Mouse (Mus musculus) kidney, embryonic 14.5 days (tissue): ENCODE results near the gene Gm11985. TPM values are rescaled to one million over a fixed set of nuclear protein-coding genes. Genes with fewer than 3 reads are reported as not detected.
A peak's percentile ranks its signal among the peaks of the same experiment; 100 is the strongest.

Source experiments
- ATAC-seq: fragments of 200-750 bp; cut with Nextera tagmentation; 2 replicates; pipeline ENCODE4 v1.8.0; 2017; ENCODE audit warnings: moderate number of reproducible peaks, mild to moderate bottlenecking, moderate TSS enrichment, moderate library complexity; ENCODE audit not compliant: low FRiP score, low TSS enrichment
- H3K27ac ChIP-seq: fragments of 300-500 bp; sonication (generic); 2 replicates; pipeline ENCODE4 v1.5.1; 2014; ENCODE audit warnings: low read depth, mild to moderate bottlenecking, low read length, moderate library complexity, mixed read lengths
- H3K27me3 ChIP-seq: fragments of 300-500 bp; sonication (generic); 2 replicates; pipeline ENCODE4 v1.6.1; 2014; ENCODE audit warnings: mild to moderate bottlenecking, low read length; ENCODE audit not compliant: control insufficient read depth, insufficient read depth
- H3K36me3 ChIP-seq: fragments of 300-500 bp; sonication (generic); 2 replicates; pipeline ENCODE4 v1.6.1; 2014; ENCODE audit warnings: low read length, mixed read lengths; ENCODE audit not compliant: control insufficient read depth, insufficient read depth
- H3K4me1 ChIP-seq: fragments of 300-500 bp; sonication (generic); 2 replicates; pipeline ENCODE4 v1.6.1; 2014; ENCODE audit warnings: low read length, mixed read lengths; ENCODE audit not compliant: control insufficient read depth, insufficient read depth
- H3K4me2 ChIP-seq: fragments of 300-500 bp; sonication (generic); replicated peaks from 2 replicates; pipeline ENCODE4 v1.6.1; 2014; ENCODE audit warnings: low read depth, mild to moderate bottlenecking, low read length
- H3K4me3 ChIP-seq: fragments of 300-500 bp; sonication (generic); 2 replicates; pipeline ENCODE4 v1.5.1; 2014; ENCODE audit warnings: mild to moderate bottlenecking, low read length
- H3K9ac ChIP-seq: fragments of 300-500 bp; sonication (generic); 2 replicates; pipeline ENCODE4 v1.6.1; 2014; ENCODE audit warnings: low read depth, mild to moderate bottlenecking, low read length, moderate library complexity
- H3K9me3 ChIP-seq: fragments of 300-500 bp; sonication (generic); 2 replicates; pipeline ENCODE4 v1.6.1; 2016; ENCODE audit warnings: low read length; ENCODE audit not compliant: control insufficient read depth
- WGBS: fragments of 180-500 bp; shearing (Covaris S2); extraction: QIAGEN DNeasy Blood & Tissue Kit; methylation state at CpG from one replicate; pipeline ENCODE4 v1.1.7; 2014; 5-methylcytosine and 5-hydroxymethylcytosine counted together
- polyA plus RNA-seq: library from polyadenylated mRNA; unstranded; fragments of >200 nt; fragmentation: Nextera tagmentation; extraction: Ambion mirVana; gene quantifications from 2 replicates; pipeline ENCODE4 v1.2.1, GENCODE M21; 2014

Gene Gm11985
- polyA plus RNA-seq, 1 experiment from 2014 or later = not detected

DNA sequence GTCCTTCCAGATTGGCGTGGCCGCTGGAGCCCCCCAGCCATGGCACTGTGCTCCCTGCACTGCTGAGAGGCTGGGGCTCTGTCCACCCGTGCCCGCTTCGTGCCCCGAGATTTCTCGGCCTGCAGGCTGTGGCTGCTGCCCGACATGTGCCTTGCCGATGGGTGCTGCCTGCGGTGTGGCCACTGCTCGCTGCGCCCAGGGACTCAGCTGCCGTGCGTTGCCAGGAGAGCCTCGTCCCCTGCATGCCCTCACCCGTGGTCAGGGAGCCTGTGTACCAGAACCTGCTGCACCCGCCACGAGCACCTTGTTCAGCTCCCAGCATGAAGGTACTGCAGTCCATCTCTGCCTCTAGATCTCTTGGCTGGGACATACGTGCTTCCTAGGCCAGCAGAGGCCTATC, 9.6 kb upstream of the Gm11985 start:
- no peaks in the 10 kb centered on the region for H3K9me3 ChIP-seq
- ATAC-seq = 0 out of 2 replicates have a peak, but pooled peaks have one; percentile 17
- H3K27me3 ChIP-seq = no peaks in the 10 kb centered on the region
- no peak overlapping the region for H3K9ac ChIP-seq
- H3K4me3 ChIP-seq = no peak overlapping the region
- no peaks in the 10 kb centered on the region for H3K36me3 ChIP-seq
- WGBS = 83% methylated on average over 19 of the region's 19 CpGs
- H3K27ac ChIP-seq = peak overlapping the region; percentile 47; the same call in 1 of the 2 replicates
- peaks cover 5% of the 10 kb centered on the region; the same call in 1 of the 2 replicates for H3K4me1 ChIP-seq
- no peak overlapping the region for H3K4me2 ChIP-seq

- H3K4me3 ChIP-seq = no peak within 1 kb of the TSS
- no peak within 1 kb of the TSS for H3K9ac ChIP-seq
- H3K27ac ChIP-seq = peak within 1 kb of the TSS; percentile 65; the same call in 1 of the 2 replicates
- 0 out of 2 replicates have a peak within 1 kb of the TSS, but pooled peaks have one; percentile 0 for H3K4me2 ChIP-seq
- no peaks in the 10 kb centered on the region for H3K9me3 ChIP-seq
- 31% methylated on average over 12 of the region's 12 CpGs for WGBS
- no peaks in the 10 kb centered on the region for H3K27me3 ChIP-seq
- ATAC-seq = peak; percentile 90
- no peaks in the 10 kb centered on the region for H3K36me3 ChIP-seq
- H3K4me1 ChIP-seq = peaks cover 5% of the 10 kb centered on the region; the same call in 1 of the 2 replicates
Measured at GRCm38 (mm10) chr11:7197491-7197941, 9.1 kb upstream of the Gm11985 start, which contains the start of gene Igfbp1. TSS of gene Igfbp1 (plus strand) at chr11:7197782.

GRCm38 (mm10) chr11:7195312-7195685, 6.9 kb upstream of the Gm11985 start:
- Histone ChIP-seq H3K4me2 (no peak overlapping the region), H3K9ac (no peak overlapping the region), H3K27me3 (no peaks in the 10 kb centered on the region), H3K9me3 (no peaks in the 10 kb centered on the region), H3K4me3 (no peak overlapping the region), H3K36me3 (no peaks in the 10 kb centered on the region), H3K4me1 (peaks cover 5% of the 10 kb centered on the region; the same call in 1 of the 2 replicates), H3K27ac (no peak overlapping the region)
- ATAC-seq = no peak
- WGBS = 92% methylated on average over 4 of the region's 4 CpGs

- Histone ChIP-seq H3K9me3 (no peaks in the 10 kb centered on the region), H3K4me2 (no peak overlapping the region), H3K27ac (no peak overlapping the region), H3K27me3 (no peaks in the 10 kb centered on the region), H3K9ac (no peak overlapping the region), H3K36me3 (no peaks in the 10 kb centered on the region), H3K4me3 (no peak overlapping the region), H3K4me1 (peaks cover 5% of the 10 kb centered on the region; the same call in 1 of the 2 replicates)
- 95% methylated on average over 10 of the region's 10 CpGs for WGBS
- no peak for ATAC-seq
Measured at GRCm38 (mm10) chr11:7194432-7195311, 6.3 kb upstream of the Gm11985 start.

GRCm38 (mm10) chr11:7193134-7193533, 4.8 kb upstream of the Gm11985 start:
- Histone ChIP-seq H3K36me3 (no peaks in the 10 kb centered on the region), H3K27ac (no peak overlapping the region), H3K4me3 (no peak overlapping the region), H3K4me2 (no peak overlapping the region), H3K27me3 (no peaks in the 10 kb centered on the region), H3K9ac (no peak overlapping the region), H3K9me3 (no peaks in the 10 kb centered on the region), H3K4me1 (peaks cover 5% of the 10 kb centered on the region; the same call in 1 of the 2 replicates)
- 54% methylated on average over 9 of the region's 9 CpGs for WGBS
- ATAC-seq = no peak

- 44% methylated on average over 6 of the region's 6 CpGs for WGBS
- H3K27ac ChIP-seq = no peak overlapping the region
- H3K36me3 ChIP-seq = no peaks in the 10 kb centered on the region
- no peak overlapping the region for H3K9ac ChIP-seq
- H3K27me3 ChIP-seq = no peaks in the 10 kb centered on the region
- peaks cover under 1% of the 10 kb centered on the region; the same call in 1 of the 2 replicates for H3K4me1 ChIP-seq
- no peak overlapping the region for H3K4me2 ChIP-seq
- ATAC-seq = no peak
- H3K9me3 ChIP-seq = no peaks in the 10 kb centered on the region
- H3K4me3 ChIP-seq = no peak overlapping the region
Measured at GRCm38 (mm10) chr11:7192710-7193109, 4.3 kb upstream of the Gm11985 start.

DNA sequence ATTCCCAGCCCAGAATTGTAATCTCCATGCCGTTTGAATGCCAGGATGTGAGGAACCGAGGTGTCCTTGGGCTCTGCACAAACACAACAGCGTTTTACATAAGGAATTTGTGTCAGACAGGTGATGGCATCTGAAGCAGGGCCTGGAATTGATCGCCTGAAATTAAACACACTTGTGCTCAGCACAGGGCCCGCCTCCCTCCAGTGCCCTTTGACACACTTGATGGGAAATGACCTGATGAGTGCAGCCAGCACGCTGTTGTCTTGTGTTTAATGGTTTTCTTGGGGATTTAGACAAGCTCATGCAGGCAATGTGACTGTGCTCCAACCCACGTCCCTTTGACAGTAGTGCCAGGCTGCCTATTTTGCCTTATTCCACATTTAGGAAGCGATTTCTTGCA, 897 bp downstream of the Gm11985 start:
- H3K27me3 ChIP-seq = no peaks in the 10 kb centered on the region
- H3K4me3 ChIP-seq = no peak overlapping the region
- no peak for ATAC-seq
- H3K27ac ChIP-seq = no peak overlapping the region
- H3K4me1 ChIP-seq = no peaks in the 10 kb centered on the region
- WGBS = 62% methylated on average over 8 of the region's 8 CpGs
- no peaks in the 10 kb centered on the region for H3K36me3 ChIP-seq
- no peak overlapping the region for H3K9ac ChIP-seq
- no peak overlapping the region for H3K4me2 ChIP-seq
- H3K9me3 ChIP-seq = no peaks in the 10 kb centered on the region

- H3K27ac ChIP-seq = no peak overlapping the region
- no peaks in the 10 kb centered on the region for H3K36me3 ChIP-seq
- no peak for ATAC-seq
- no peak overlapping the region; the same call in 1 of the 2 replicates for H3K9ac ChIP-seq
- no peaks in the 10 kb centered on the region for H3K9me3 ChIP-seq
- no peaks in the 10 kb centered on the region for H3K4me1 ChIP-seq
- no peaks in the 10 kb centered on the region for H3K27me3 ChIP-seq
- no peak overlapping the region for H3K4me3 ChIP-seq
- no peak overlapping the region for H3K4me2 ChIP-seq
- 76% methylated on average over 1 of the region's 1 CpGs for WGBS
Measured at GRCm38 (mm10) chr11:7184420-7184819, 3.9 kb downstream of the Gm11985 start.

- H3K4me2 ChIP-seq = no peak overlapping the region
- H3K36me3 ChIP-seq = no peaks in the 10 kb centered on the region
- ATAC-seq = no peak
- WGBS = 58% methylated on average over 8 of the region's 8 CpGs
- H3K4me1 ChIP-seq = no peaks in the 10 kb centered on the region
- H3K4me3 ChIP-seq = no peak overlapping the region
- no peaks in the 10 kb centered on the region for H3K9me3 ChIP-seq
- no peaks in the 10 kb centered on the region for H3K27me3 ChIP-seq
- H3K9ac ChIP-seq = no peak overlapping the region
- no peak overlapping the region for H3K27ac ChIP-seq
Measured at GRCm38 (mm10) chr11:7182409-7183042, 5.8 kb downstream of the Gm11985 start.
